Mouse (Mus musculus): ENCODE results near the gene Gpr31b. TPM values are rescaled to one million over a fixed set of nuclear protein-coding genes. Genes with fewer than 3 reads are reported as not detected.
"Not testable (repeated sequence)": the region's sequence is repeated elsewhere in the genome, so short reads cannot be mapped to it uniquely, and the experiment has no call there.

Gene Gpr31b
- not detected in 2 replicates for polyA plus RNA-seq (2016; fragmentation: Nextera tagmentation; extraction: Ambion mirVana)

- not testable (repeated sequence) for H3K36me3 ChIP-seq; H3K4me1 ChIP-seq; H3K27ac ChIP-seq (replicated peaks); DNase-seq (ENCODE audit: low spot score); H3K27me3 ChIP-seq (ENCODE audit: low read depth, poor library complexity, severe bottlenecking); H3K4me3 ChIP-seq; H3K9me3 ChIP-seq (replicated peaks)
- 100% methylated on average over 3 of the region's 8 CpGs for WGBS
These were observed at the start of gene Gpr31b for GRCm38 (mm10) chr17:13052124-13052813. Gene Gpr31b (minus strand): TSS chr17:13052296.

- not testable (repeated sequence) for H3K4me3 ChIP-seq; H3K9me3 ChIP-seq (replicated peaks); H3K27ac ChIP-seq (replicated peaks); H3K4me1 ChIP-seq; DNase-seq (ENCODE audit: low spot score); H3K36me3 ChIP-seq; H3K27me3 ChIP-seq (ENCODE audit: low read depth, poor library complexity, severe bottlenecking)
- 100% methylated on average over 2 of the region's 4 CpGs for WGBS
These were observed 40.9 kb upstream of the Gpr31b start for GRCm38 (mm10) chr17:13092960-13093359.

GRCm38 (mm10) chr17:13092100-13092764 lies 40.1 kb upstream of the Gpr31b start:
- 68% methylated on average over 7 of the region's 8 CpGs for WGBS
- not testable (repeated sequence) for H3K27me3 ChIP-seq (ENCODE audit: low read depth, poor library complexity, severe bottlenecking)

GRCm38 (mm10) chr17:13091510-13091909 lies 39.4 kb upstream of the Gpr31b start:
- H3K36me3 ChIP-seq; DNase-seq (ENCODE audit: low spot score); H3K4me1 ChIP-seq; H3K4me3 ChIP-seq; H3K9me3 ChIP-seq (replicated peaks); H3K27me3 ChIP-seq (ENCODE audit: low read depth, poor library complexity, severe bottlenecking); H3K27ac ChIP-seq (replicated peaks): not testable (repeated sequence)
- no CpG with 5 or more reads among the region's 1 CpGs for WGBS

More at GRCm38 (mm10) chr17:13092100-13092764, 40.1 kb upstream of the Gpr31b start:
- H3K9me3 ChIP-seq (replicated peaks); H3K4me1 ChIP-seq; H3K4me3 ChIP-seq; DNase-seq (ENCODE audit: low spot score); H3K27ac ChIP-seq (replicated peaks); H3K36me3 ChIP-seq: not testable (repeated sequence)

- not testable (repeated sequence) for H3K27ac ChIP-seq (replicated peaks); DNase-seq (ENCODE audit: low spot score); H3K9me3 ChIP-seq (replicated peaks); H3K27me3 ChIP-seq (ENCODE audit: low read depth, poor library complexity, severe bottlenecking); H3K4me3 ChIP-seq; H3K36me3 ChIP-seq; H3K4me1 ChIP-seq
- 86% methylated on average over 4 of the region's 5 CpGs for WGBS
These were observed 17.1 kb upstream of the Gpr31b start for GRCm38 (mm10) chr17:13069227-13069626.

GRCm38 (mm10) chr17:13067864-13068385 lies 15.8 kb upstream of the Gpr31b start:
- not testable (repeated sequence) for H3K36me3 ChIP-seq; H3K27me3 ChIP-seq (ENCODE audit: low read depth, poor library complexity, severe bottlenecking); H3K4me3 ChIP-seq; DNase-seq (ENCODE audit: low spot score); H3K4me1 ChIP-seq; H3K9me3 ChIP-seq (replicated peaks); H3K27ac ChIP-seq (replicated peaks)
- WGBS = 93% methylated on average over 1 of the region's 4 CpGs

GRCm38 (mm10) chr17:13062882-13063281 lies 10.8 kb upstream of the Gpr31b start:
- not testable (repeated sequence) for DNase-seq (ENCODE audit: low spot score); H3K9me3 ChIP-seq (replicated peaks); H3K27ac ChIP-seq (replicated peaks); H3K36me3 ChIP-seq; H3K4me1 ChIP-seq; H3K4me3 ChIP-seq; H3K27me3 ChIP-seq (ENCODE audit: low read depth, poor library complexity, severe bottlenecking)
- WGBS = 84% methylated on average over 7 of the region's 7 CpGs

- not testable (repeated sequence) for H3K4me3 ChIP-seq; DNase-seq (ENCODE audit: low spot score); H3K27ac ChIP-seq (replicated peaks); H3K4me1 ChIP-seq; H3K36me3 ChIP-seq; H3K9me3 ChIP-seq (replicated peaks); H3K27me3 ChIP-seq (ENCODE audit: low read depth, poor library complexity, severe bottlenecking)
- WGBS = 96% methylated on average over 4 of the region's 4 CpGs
These were observed 8.7 kb upstream of the Gpr31b start, which contains the start of gene Tcp10b for GRCm38 (mm10) chr17:13060804-13061203. Gene Tcp10b (plus strand): TSS chr17:13061104.

GRCm38 (mm10) chr17:13043846-13044673 lies 8.0 kb downstream of the Gpr31b start:
- DNase-seq (ENCODE audit: low spot score) = peak; percentile 42
- H3K4me1 ChIP-seq = not testable (repeated sequence)

GRCm38 (mm10) chr17:13036627-13037192 lies 15.4 kb downstream of the Gpr31b start:
- not testable (repeated sequence) for DNase-seq (ENCODE audit: low spot score); H3K4me3 ChIP-seq; H3K9me3 ChIP-seq (replicated peaks); H3K36me3 ChIP-seq; H3K4me1 ChIP-seq; H3K27me3 ChIP-seq (ENCODE audit: low read depth, poor library complexity, severe bottlenecking); H3K27ac ChIP-seq (replicated peaks)
- 94% methylated on average over 5 of the region's 12 CpGs for WGBS

More at GRCm38 (mm10) chr17:13043846-13044673, 8.0 kb downstream of the Gpr31b start:
- not testable (repeated sequence) for H3K4me3 ChIP-seq; H3K36me3 ChIP-seq; H3K9me3 ChIP-seq (replicated peaks); H3K27ac ChIP-seq (replicated peaks); H3K27me3 ChIP-seq (ENCODE audit: low read depth, poor library complexity, severe bottlenecking)
- WGBS = 15% methylated on average over 4 of the region's 4 CpGs

- H3K27me3 ChIP-seq (ENCODE audit: low read depth, poor library complexity, severe bottlenecking) = no peaks in the 10 kb centered on the region
- WGBS = 81% methylated on average over 3 of the region's 3 CpGs
- H3K4me1 ChIP-seq = peaks cover 9% of the 10 kb centered on the region
- no peaks in the 10 kb centered on the region for H3K9me3 ChIP-seq (replicated peaks)
- no peak for DNase-seq (ENCODE audit: low spot score)
- no peak overlapping the region for H3K4me3 ChIP-seq
- no peak overlapping the region for H3K27ac ChIP-seq (replicated peaks)
- H3K36me3 ChIP-seq = peaks cover 60% of the 10 kb centered on the region
These were observed 38.8 kb downstream of the Gpr31b start for GRCm38 (mm10) chr17:13013316-13013715.

GRCm38 (mm10) chr17:13009887-13010286 lies 42.2 kb downstream of the Gpr31b start:
- Histone ChIP-seq H3K27me3 (ENCODE audit: low read depth, poor library complexity, severe bottlenecking) (no peaks in the 10 kb centered on the region), H3K36me3 (peaks cover 45% of the 10 kb centered on the region), H3K27ac (replicated peaks) (no peak overlapping the region), H3K9me3 (replicated peaks) (no peaks in the 10 kb centered on the region), H3K4me1 (peaks cover 17% of the 10 kb centered on the region), H3K4me3 (no peak overlapping the region)
- no peak for DNase-seq (ENCODE audit: low spot score)
- 51% methylated on average over 3 of the region's 3 CpGs for WGBS
